ENCODE assay signal across 19 mouse cellular contexts in genomic region chr13:34346748-34347147, GRCm38 (mm10). TPM values are rescaled to one million over a fixed set of nuclear protein-coding genes. Genes with fewer than 3 reads are reported as not detected.
DNase-seq lines count a peak whose midpoint lies in the region; ATAC-seq lines count a peak whose summit lies in the region.
"Had no signal": no experiment of that assay in that cellular context is flagged by ENCODE, and none has a peak within 500 bp of the region (broad histone marks: within the 10 kb centered on the region; RNA-seq: fewer than 3 reads in every experiment).

No protein-coding gene starts in this region.

- H3K36me3 ChIP-seq in heart, embryonic 12.5 days = no peaks in the 10 kb centered on the region
- H3K36me3 ChIP-seq: hindbrain, embryonic 12.5 days; neural tube, embryonic 13.5 days had no signal

- no peaks in the 10 kb centered on the region for H3K9me3 ChIP-seq in heart, embryonic 12.5 days (replicated peaks)
- H3K9me3 ChIP-seq: hindbrain, embryonic 12.5 days; neural tube, embryonic 13.5 days had no signal

- H3K9ac ChIP-seq in heart, embryonic 12.5 days = no peak overlapping the region
- H3K9ac ChIP-seq: hindbrain, embryonic 12.5 days had no signal

- H3K27me3 ChIP-seq in heart, embryonic 12.5 days (replicated peaks) = no peaks in the 10 kb centered on the region
- H3K27me3 ChIP-seq: neural tube, embryonic 13.5 days had no signal

- H3K27ac ChIP-seq in heart, embryonic 12.5 days (ENCODE audit: poor library complexity, severe bottlenecking) = no peak overlapping the region
- H3K27ac ChIP-seq: hindbrain, embryonic 12.5 days; neural tube, embryonic 13.5 days had no signal

- H3K4me1 ChIP-seq in heart, embryonic 12.5 days (replicated peaks) = peaks cover 32% of the 10 kb centered on the region

- DNase-seq in heart, adult 11 months = no peak
- DNase-seq in MEL-GATA-1-ER (ENCODE audit: extremely low read depth, low read depth) (peak; percentile 69), liver (peak; percentile 65), adipocyte (ENCODE audit: low spot score) (no peak)
- no peak for DNase-seq in spleen, adult 12 weeks (ENCODE audit: low spot score)
- DNase-seq in testis, postnatal 14 days (ENCODE audit: low spot score) = no peak
- DNase-seq: adrenal gland, adult 2 months; cerebellum, adult 9-11 months; embryo, embryonic 11 days; kidney, adult 2 months; kidney, postnatal 36 days; left cerebral cortex, postnatal 4 days; lung, adult 2 months; thymus, postnatal 36 days had no signal

- 28% methylated on average over 4 of the region's 4 CpGs for WGBS in heart, embryonic 12.5 days

- no peak for ATAC-seq in heart, embryonic 12.5 days (ENCODE audit: insufficient number of reproducible peaks, low FRiP score)
- peak; percentile 19; the same call in 1 of the 2 replicates for ATAC-seq in megakaryocyte-erythroid progenitor cell, adult 5-6 weeks (replicated peaks; ENCODE audit: low FRiP score, low TSS enrichment, poor library complexity, severe bottlenecking)
- ATAC-seq: forebrain, embryonic 16.5 days had no signal

- peak overlapping the region; percentile 29 for H3K4me2 ChIP-seq in heart, embryonic 12.5 days
- H3K4me2 ChIP-seq: hindbrain, embryonic 12.5 days had no signal

- no peak overlapping the region for H3K4me3 ChIP-seq in heart, embryonic 12.5 days
- H3K4me3 ChIP-seq: hindbrain, embryonic 12.5 days; neural tube, embryonic 13.5 days had no signal

RNA-seq across cellular contexts. Expression of gene Slc22a23, which starts 1.8 kb away (rescaled TPM):
- polyA plus RNA-seq in heart, embryonic 12.5 days (2016; fragmentation: Nextera tagmentation; extraction: Ambion mirVana) = 10.0 and 11.0 TPM in 2 replicates
- 27.6 and 29.1 TPM in 2 replicates for total RNA-seq in megakaryocyte-erythroid progenitor cell, adult 5-6 weeks (2014; fragmentation: Nextera tagmentation)
- 20.3 and 35.5 TPM in 2 replicates for total RNA-seq in megakaryocyte-erythroid progenitor cell, adult 5-6 weeks (2017)

Comparison
In these comparisons a context has a peak if more than half of its experiments do, and no peak if none do; other contexts are left out.
1. DNase-seq: peak in MEL-GATA-1-ER (single experiment) and liver (single experiment); none in heart, adult 11 months (single experiment), adipocyte (single experiment), spleen, adult 12 weeks (single experiment) and testis, postnatal 14 days (single experiment).